Mouse (Mus musculus) testis, adult 2 months (tissue): Measurements from ENCODE around the gene Ifnar1.

ENCODE experiments used
- CTCF ChIP-seq: fragments of 200-500 bp; IDR thresholded peaks from 2 replicates; pipeline ENCODE4 v1.5.1; 2012; ENCODE audit warnings: low read depth, mild to moderate bottlenecking, inconsistent platforms, low read length, moderate library complexity; ENCODE audit not compliant: control insufficient read depth, insufficient read depth, insufficient replicate concordance
- POLR2A ChIP-seq: fragments of 200-500 bp; IDR thresholded peaks from 2 replicates; pipeline ENCODE4 v1.6.1; 2012; ENCODE audit warnings: low read depth, mild to moderate bottlenecking, inconsistent platforms, low read length, moderate library complexity; ENCODE audit not compliant: control insufficient read depth

DNA sequence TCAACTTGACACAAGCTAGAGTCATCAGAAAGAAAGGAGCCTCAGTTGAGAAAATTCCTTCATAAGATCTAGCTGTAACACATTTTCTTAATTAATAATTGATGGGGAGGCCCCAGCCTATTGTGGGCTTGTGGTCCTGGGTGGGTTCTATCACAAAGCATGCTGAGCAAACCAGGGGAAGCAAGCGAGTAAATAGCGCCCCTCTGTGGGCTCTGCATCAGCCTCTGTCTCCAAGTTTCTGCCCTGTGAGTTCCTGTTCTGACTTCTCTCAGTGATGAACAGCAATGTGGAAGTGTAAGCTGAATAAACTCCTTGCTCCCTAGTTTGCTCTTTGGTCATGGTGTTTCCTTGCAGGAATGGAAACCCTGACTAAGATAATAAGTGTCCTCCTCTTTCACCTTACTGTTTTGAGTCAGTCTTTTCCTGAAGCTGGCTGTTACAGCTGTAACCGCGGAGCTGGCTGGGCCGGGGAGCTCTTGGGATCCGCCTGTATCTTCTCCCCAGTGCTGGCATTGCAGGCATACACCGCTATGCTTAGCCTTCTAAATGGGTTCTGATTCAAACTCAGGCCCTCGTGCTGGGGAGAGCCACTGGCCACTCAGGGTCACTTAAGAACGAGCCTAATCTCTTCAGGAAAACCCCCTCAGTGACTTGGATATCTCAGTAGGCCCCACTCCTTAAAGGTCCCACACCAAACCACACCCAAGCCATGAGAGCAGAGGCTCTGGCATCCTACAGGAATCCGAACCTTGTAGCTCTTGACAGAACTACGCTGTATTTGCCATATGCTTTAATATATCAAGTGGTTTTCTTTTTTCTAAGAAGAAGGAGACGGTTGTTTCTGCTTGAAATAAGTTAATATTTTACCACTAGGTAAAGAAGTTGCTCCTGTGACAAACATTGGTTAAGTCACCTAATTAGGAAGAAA lies 34.6 kb upstream of the Ifnar1 start:
- TF ChIP-seq CTCF (no peak), POLR2A (no peak)
